8 mouse cellular contexts compared by ENCODE assay signal in the genomic region with DNA sequence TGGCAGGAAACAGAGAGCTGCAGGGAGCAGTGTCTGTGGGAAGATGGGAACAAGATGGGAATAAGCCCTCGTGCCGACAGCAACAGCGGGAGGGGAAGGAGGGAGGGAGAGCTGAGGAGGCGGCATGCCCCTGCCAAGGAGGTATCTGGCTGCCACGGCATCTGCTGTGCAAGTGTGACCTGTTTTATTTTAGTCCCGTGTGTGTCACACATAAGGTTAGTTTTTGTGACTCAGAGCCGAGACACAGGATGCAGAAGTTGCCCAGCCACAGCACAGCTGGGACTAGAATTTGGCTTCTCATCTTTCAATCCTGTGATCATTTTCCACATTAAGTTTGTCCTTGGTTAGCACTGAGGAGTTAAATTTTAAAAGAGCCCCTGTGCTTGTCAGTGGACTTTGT.
DNase-seq lines count a peak whose midpoint lies in the region; ATAC-seq lines count a peak whose summit lies in the region.

No protein-coding gene starts in this region.

- no peak for ATAC-seq in CD4-positive, CD25-positive, alpha-beta regulatory T cell, adult 4 months

- DNase-seq in cerebellum, adult 11 months: peak; percentile 58
- no peak for DNase-seq in cerebellum, postnatal 4 days (ENCODE audit: low spot score in 2 of 2)
- peak; percentile 78 for DNase-seq in 416B (ENCODE audit: low read depth)
- DNase-seq in frontal cortex, postnatal 25 days (ENCODE audit: low spot score in 2 of 2): peak; percentile 40 to 59
- DNase-seq in left cerebral cortex, postnatal 10 days (ENCODE audit: extremely low spot score in 1 of 2, low spot score in 2 of 2): peak; percentile 49 to 59
- DNase-seq in lung, postnatal 4 days: no peak
- DNase-seq in spleen, postnatal 4 days (ENCODE audit: low spot score in 2 of 2): no peak

- intact Hi-C loops in left cerebral cortex, postnatal 10 days (cut with DNase I): no loop called here

Comparison
In these comparisons a context has a peak if more than half of its experiments do, and no peak if none do; other contexts are left out.
1. DNase-seq: peak in cerebellum, adult 11 months (single experiment), 416B (single experiment), frontal cortex, postnatal 25 days (2 of 2) and left cerebral cortex, postnatal 10 days (2 of 2); none in cerebellum, postnatal 4 days (0 of 2), lung, postnatal 4 days (0 of 2) and spleen, postnatal 4 days (0 of 2).